Mouse (Mus musculus) liver, embryonic 12.5 days (tissue): ENCODE data around the gene Egr2. TPM values are rescaled to one million over a fixed set of nuclear protein-coding genes. Genes with fewer than 3 reads are reported as not detected.

Source experiments
- ATAC-seq: fragments of 200-750 bp; cut with Nextera tagmentation; 2 replicates; pipeline ENCODE4 v1.8.0; 2017; ENCODE audit warnings: moderate number of reproducible peaks, mild to moderate bottlenecking, moderate library complexity
- H3K27ac ChIP-seq: fragments of 300-500 bp; sonication (generic); 2 replicates; pipeline ENCODE4 v1.5.1; 2016; ENCODE audit warnings: mild to moderate bottlenecking
- H3K27me3 ChIP-seq: fragments of 300-500 bp; sonication (generic); replicated peaks from 2 replicates; pipeline ENCODE4 v1.6.1; 2016; ENCODE audit warnings: mild to moderate bottlenecking, moderate library complexity
- H3K36me3 ChIP-seq: fragments of 300-500 bp; sonication (generic); 2 replicates; pipeline ENCODE4 v1.6.1; 2016; ENCODE audit warnings: mild to moderate bottlenecking, moderate library complexity
- H3K4me1 ChIP-seq: fragments of 300-500 bp; sonication (generic); 2 replicates; pipeline ENCODE4 v1.6.1; 2016
- H3K4me2 ChIP-seq: fragments of 300-500 bp; sonication (generic); 2 replicates; pipeline ENCODE4 v1.6.1; 2016; ENCODE audit warnings: mild to moderate bottlenecking, moderate library complexity
- H3K4me3 ChIP-seq: fragments of 300-500 bp; sonication (generic); 2 replicates; pipeline ENCODE4 v1.5.1; 2016; ENCODE audit warnings: mild to moderate bottlenecking, moderate library complexity
- H3K9ac ChIP-seq: fragments of 300-500 bp; sonication (generic); 2 replicates; pipeline ENCODE4 v1.6.1; 2016; ENCODE audit warnings: mild to moderate bottlenecking, moderate library complexity
- H3K9me3 ChIP-seq: fragments of 300-500 bp; sonication (generic); replicated peaks from 2 replicates; pipeline ENCODE4 v1.6.1; 2016; ENCODE audit warnings: mild to moderate bottlenecking, moderate library complexity
- WGBS: fragments of 180-500 bp; shearing (Covaris S2); methylation state at CpG from one replicate; pipeline ENCODE4 v1.1.7; 2016; ENCODE audit not compliant: insufficient replicate concordance; 5-methylcytosine and 5-hydroxymethylcytosine counted together
- polyA plus RNA-seq: library from polyadenylated mRNA; unstranded; fragments of >200 nt; fragmentation: Nextera tagmentation; extraction: Ambion mirVana; gene quantifications from 2 replicates; pipeline ENCODE4 v1.2.1, GENCODE M21; 2016

The Egr2 gene
- polyA plus RNA-seq, 1 experiment from 2014 or later = 0.11 TPM

DNA sequence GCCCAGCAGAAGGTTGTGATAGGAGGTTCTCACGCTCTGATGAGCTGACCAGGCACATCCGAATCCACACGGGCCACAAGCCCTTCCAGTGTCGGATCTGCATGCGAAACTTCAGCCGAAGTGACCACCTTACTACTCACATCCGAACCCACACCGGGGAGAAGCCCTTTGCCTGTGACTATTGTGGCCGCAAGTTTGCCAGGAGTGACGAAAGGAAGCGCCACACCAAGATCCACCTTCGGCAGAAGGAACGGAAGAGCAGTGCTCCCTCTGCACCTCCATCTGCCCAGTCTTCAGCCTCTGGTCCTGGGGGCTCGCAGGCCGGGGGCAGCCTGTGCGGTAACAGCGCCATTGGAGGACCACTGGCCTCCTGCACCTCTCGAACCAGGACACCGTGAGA lies 5.3 kb downstream of the Egr2 start:
- H3K36me3 ChIP-seq = peaks cover 7% of the 10 kb centered on the region; the same call in 1 of the 2 replicates
- peaks cover 70% of the 10 kb centered on the region for H3K27me3 ChIP-seq
- H3K4me3 ChIP-seq = no peak overlapping the region
- H3K27ac ChIP-seq = no peak overlapping the region
- no peak for ATAC-seq
- WGBS = 19% methylated on average over 19 of the region's 19 CpGs
- peaks cover 37% of the 10 kb centered on the region for H3K4me1 ChIP-seq
- no peak overlapping the region for H3K9ac ChIP-seq
- no peak overlapping the region for H3K4me2 ChIP-seq
- no peaks in the 10 kb centered on the region for H3K9me3 ChIP-seq

DNA sequence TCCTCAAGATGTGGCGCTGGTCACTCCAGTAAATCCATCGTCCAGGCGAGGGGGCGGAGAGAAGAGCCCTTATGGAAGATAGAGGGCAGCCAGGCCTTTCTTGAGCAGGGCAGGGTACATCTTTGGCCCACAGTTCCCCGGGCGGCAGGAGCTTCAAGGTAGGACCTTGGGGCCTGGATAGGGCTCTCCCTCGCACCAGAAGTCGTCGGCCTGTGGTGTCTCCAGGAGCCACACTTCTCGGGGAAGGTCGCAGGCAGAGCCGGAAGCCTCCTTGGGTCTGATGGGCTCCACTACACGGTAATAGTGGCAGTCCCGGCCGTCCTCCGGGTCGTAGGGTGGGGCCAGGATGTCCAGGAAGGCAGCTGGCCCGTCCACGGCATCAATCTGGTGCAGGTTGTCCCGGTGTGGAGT lies 12.6 kb downstream of the Egr2 start:
- peak overlapping the region; percentile 98 for H3K4me3 ChIP-seq
- H3K9me3 ChIP-seq = no peaks in the 10 kb centered on the region
- peak overlapping the region; percentile 95 for H3K9ac ChIP-seq
- H3K27me3 ChIP-seq = no peaks in the 10 kb centered on the region
- H3K27ac ChIP-seq = peak overlapping the region; percentile 90; the same call in 1 of the 2 replicates
- H3K4me2 ChIP-seq = peak overlapping the region; percentile 98
- peaks cover 35% of the 10 kb centered on the region for H3K4me1 ChIP-seq
- under 1% methylated on average over 20 of the region's 20 CpGs for WGBS
- ATAC-seq = peak; percentile 17; the same call in 1 of the 2 replicates
- peaks cover 23% of the 10 kb centered on the region for H3K36me3 ChIP-seq

DNA sequence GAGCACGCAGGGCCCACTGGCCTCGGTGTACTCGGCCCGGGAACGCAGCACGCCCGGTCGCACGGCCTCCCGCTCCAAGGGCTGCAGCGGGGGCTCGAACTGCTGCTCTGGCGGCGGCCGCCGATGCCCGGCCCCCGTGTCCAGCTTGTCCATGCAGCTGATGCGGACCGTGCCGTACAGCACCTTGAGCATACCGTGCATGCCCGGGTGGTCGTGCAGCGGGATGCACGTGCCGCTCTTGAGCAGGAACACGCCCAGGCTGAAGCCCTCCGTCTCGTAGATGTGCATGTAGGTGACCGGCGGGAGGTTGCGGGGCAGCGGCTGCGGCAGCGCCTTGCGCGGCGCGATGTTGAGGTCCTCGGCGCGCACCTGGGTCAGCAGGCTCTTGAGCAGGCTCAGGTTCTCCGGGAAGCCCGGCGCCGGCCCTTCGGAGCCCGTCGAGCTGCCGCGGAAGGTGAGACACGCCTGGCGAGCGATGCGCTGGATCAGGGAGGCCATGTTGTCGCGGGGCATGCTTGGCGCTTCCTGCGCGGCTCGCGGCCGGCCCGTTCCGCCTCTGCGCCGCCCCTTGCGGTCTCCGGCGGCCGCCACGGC lies 13.1 kb downstream of the Egr2 start:
- H3K36me3 ChIP-seq = peaks cover 23% of the 10 kb centered on the region
- peak overlapping the region; percentile 90 for H3K27ac ChIP-seq
- under 1% methylated on average over 65 of the region's 73 CpGs for WGBS
- peak overlapping the region; percentile 98 for H3K4me3 ChIP-seq
- H3K27me3 ChIP-seq = no peaks in the 10 kb centered on the region
- H3K9me3 ChIP-seq = no peaks in the 10 kb centered on the region
- peak overlapping the region; percentile 95 for H3K9ac ChIP-seq
- H3K4me1 ChIP-seq = peaks cover 35% of the 10 kb centered on the region
- H3K4me2 ChIP-seq = peak overlapping the region; percentile 98
- peak; percentile 63 for ATAC-seq

DNA sequence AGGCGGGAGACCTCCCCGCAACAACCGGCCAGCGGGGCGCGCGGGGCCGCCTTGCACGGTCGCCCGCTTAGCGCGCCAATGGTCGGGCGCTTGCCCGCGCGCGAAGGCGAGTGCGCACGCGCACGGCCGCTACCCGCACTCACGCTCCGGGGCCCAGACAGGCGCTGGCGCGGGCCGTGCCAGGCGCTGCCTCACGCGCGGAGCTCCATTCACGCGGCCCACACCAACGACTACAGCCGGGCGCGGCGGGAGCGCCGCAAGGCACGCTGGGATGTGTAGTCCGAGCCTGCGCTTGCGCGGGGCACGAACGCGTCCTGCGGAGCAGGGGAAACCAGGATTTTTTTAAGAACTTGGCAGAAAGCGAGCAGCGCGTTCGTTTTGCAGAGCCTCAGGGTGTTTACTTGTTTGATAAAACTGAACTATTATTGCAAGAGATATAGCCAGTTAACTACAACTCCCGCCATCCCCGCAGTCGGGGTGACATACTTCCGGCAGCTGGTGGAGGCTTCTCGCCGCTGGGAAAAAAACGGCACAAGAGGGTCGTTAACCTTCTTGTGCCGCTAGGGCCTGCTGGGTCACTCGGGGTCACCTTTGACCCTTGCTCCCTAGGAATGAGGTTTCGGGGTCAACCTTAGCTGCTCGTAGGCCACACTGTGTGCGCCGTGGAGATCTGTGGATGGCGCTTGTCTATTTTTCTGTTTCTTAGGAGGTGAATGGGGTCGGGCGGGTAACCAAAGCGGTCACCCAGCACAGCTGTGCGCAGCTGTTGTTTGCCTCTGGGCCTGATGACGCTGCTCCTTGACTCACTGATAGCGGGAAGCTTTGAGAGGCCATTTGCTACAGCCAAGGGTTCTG lies 13.8 kb downstream of the Egr2 start, which contains the start of gene Ado:
Gene Ado (minus strand): TSS at position 79 of the 855 bp plus-strand sequence.
- Histone ChIP-seq H3K27me3 (no peaks in the 10 kb centered on the region), H3K4me3 (peak within 1 kb of the TSS; percentile 98), H3K9me3 (no peaks in the 10 kb centered on the region), H3K4me1 (peaks cover 35% of the 10 kb centered on the region), H3K27ac (peak within 1 kb of the TSS; percentile 90), H3K4me2 (peak within 1 kb of the TSS; percentile 98), H3K36me3 (peaks cover 19% of the 10 kb centered on the region), H3K9ac (peak within 1 kb of the TSS; percentile 95)
- ATAC-seq = peak; percentile 91
- WGBS = under 1% methylated on average over 71 of the region's 79 CpGs

DNA sequence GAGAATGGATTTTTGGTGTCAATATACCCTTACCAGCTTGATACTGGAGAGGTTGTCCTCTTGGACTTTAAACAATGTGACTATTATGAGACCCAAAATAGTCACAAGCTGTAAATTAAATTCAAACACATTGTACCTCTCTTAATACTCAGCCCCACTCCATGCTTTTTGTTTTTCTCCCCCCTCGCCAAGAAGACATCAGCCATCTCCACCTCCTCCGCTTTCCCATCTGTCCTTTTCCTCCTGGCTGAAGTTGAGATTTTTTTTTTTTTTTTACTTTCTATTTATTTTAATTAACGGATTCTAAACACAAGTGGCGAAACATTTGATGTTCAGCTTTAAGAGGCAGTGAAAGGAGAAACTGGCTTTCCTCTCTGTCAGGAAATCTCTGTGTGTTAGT lies 22.8 kb downstream of the Egr2 start:
- no peak for ATAC-seq
- H3K4me3 ChIP-seq = no peak overlapping the region
- no peak overlapping the region for H3K9ac ChIP-seq
- H3K9me3 ChIP-seq = 0 out of 2 replicates have a peak, but pooled peaks cover 4% of the 10 kb centered on the region
- WGBS = 70% methylated on average over 4 of the region's 4 CpGs
- no peak overlapping the region for H3K27ac ChIP-seq
- no peaks in the 10 kb centered on the region for H3K36me3 ChIP-seq
- no peaks in the 10 kb centered on the region for H3K27me3 ChIP-seq
- no peaks in the 10 kb centered on the region for H3K4me1 ChIP-seq
- H3K4me2 ChIP-seq = no peak overlapping the region

DNA sequence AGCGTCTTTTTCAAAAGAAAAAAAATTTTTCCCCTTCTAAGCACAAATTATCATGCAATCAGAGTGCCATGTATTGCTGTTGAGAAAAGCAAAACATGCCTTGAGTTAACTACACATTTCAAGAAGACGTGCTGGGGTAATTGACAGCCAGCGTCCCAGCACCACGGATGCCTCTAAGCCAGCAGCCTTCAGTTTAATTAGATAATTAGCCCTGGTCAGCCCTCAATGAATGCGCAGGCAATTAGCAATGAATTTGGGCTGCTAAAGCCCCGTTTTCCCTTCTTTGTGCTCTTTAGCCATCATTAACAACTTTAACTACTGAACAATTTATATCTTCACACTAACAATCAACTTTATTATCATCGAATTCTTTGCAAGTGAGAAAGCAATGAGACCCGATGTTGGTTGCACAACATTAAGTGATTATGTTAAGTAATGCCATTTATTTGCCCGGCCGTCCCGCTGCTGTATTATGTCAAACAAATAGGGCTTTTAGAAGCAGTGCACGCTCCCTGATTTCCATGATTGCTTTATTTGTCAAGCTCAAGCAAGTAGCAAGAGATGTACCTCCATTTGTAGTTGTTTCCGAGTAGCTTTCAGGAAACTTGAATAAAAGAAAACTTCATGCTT lies 24.6 kb downstream of the Egr2 start:
- no peak overlapping the region for H3K9ac ChIP-seq
- H3K4me2 ChIP-seq = no peak overlapping the region
- no peak overlapping the region for H3K4me3 ChIP-seq
- no peaks in the 10 kb centered on the region for H3K4me1 ChIP-seq
- H3K27me3 ChIP-seq = no peaks in the 10 kb centered on the region
- no peak for ATAC-seq
- H3K9me3 ChIP-seq = 0 out of 2 replicates have a peak, but pooled peaks cover 4% of the 10 kb centered on the region
- 62% methylated on average over 13 of the region's 13 CpGs for WGBS
- no peaks in the 10 kb centered on the region for H3K36me3 ChIP-seq
- H3K27ac ChIP-seq = no peak overlapping the region

DNA sequence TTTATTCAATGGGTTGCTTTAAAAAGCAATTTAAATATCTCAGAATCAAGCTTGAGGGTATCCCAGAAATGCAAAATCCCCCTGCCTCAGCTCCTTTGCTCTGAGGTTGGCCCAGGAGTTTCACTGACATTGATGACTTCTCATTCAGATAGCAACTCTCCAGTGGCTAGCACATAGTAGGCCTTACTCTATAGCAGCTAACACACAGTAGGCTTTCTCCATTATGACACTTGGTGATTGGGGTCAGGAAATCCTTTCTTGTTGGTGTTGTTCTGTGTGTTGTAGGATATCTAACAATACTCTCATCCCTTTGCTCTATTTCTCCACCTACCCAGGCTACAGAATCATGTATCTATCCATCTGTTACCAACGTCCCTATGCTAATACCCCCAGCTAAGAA lies 25.9 kb downstream of the Egr2 start:
- 47% methylated on average over 1 of the region's 1 CpGs for WGBS
- H3K9me3 ChIP-seq = 0 out of 2 replicates have a peak, but pooled peaks cover 4% of the 10 kb centered on the region
- H3K9ac ChIP-seq = no peak overlapping the region
- no peaks in the 10 kb centered on the region for H3K27me3 ChIP-seq
- no peaks in the 10 kb centered on the region for H3K4me1 ChIP-seq
- H3K4me3 ChIP-seq = no peak overlapping the region
- H3K27ac ChIP-seq = no peak overlapping the region
- H3K36me3 ChIP-seq = no peaks in the 10 kb centered on the region
- no peak for ATAC-seq
- H3K4me2 ChIP-seq = no peak overlapping the region

DNA sequence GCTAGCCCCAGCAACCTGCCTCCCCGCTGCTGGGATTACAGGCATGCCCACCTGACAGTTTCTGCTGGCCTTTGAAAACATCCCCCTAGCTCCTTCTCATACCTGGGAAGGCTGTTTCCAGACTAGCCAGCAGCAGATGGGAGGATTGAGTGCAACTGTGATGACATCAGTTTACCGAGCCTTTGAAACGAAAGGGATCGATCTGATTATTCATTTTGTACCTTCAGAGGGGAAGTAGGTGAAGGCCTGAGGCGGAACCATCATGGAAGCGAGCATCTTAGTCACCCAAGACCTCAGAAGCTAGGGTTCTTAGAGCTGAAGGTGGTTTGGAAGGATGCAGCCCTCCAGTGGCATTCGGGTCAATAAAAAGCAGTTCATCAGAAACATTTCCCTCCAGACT lies 29.2 kb downstream of the Egr2 start:
- Histone ChIP-seq H3K9me3 (no peaks in the 10 kb centered on the region), H3K4me3 (no peak overlapping the region), H3K27ac (no peak overlapping the region), H3K4me1 (no peaks in the 10 kb centered on the region), H3K36me3 (no peaks in the 10 kb centered on the region), H3K9ac (no peak overlapping the region), H3K27me3 (no peaks in the 10 kb centered on the region), H3K4me2 (no peak overlapping the region)
- ATAC-seq = no peak
- 74% methylated on average over 7 of the region's 7 CpGs for WGBS

DNA sequence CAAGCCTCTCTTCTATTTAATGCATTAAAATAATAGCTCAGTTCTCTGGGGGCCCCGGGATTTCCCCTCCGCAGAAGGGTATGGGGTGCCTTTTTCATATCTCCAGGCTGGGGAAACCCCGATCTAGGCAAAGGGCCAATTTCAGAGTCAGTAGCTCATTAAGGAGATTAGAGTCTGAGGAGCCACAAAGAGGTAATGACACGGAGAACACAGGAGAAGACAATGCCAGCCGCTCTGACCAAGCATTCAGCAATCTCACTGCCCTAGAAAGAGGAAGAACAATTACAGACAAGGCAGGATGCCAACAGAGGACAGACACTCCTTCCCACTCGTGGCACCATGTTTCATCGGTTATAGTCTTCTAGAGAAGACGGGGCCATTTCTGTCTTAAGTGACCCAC lies 30.8 kb downstream of the Egr2 start:
- WGBS = 58% methylated on average over 8 of the region's 8 CpGs
- no peak for ATAC-seq
- no peak overlapping the region for H3K27ac ChIP-seq
- H3K27me3 ChIP-seq = no peaks in the 10 kb centered on the region
- H3K4me2 ChIP-seq = no peak overlapping the region
- no peaks in the 10 kb centered on the region for H3K4me1 ChIP-seq
- H3K36me3 ChIP-seq = no peaks in the 10 kb centered on the region
- no peaks in the 10 kb centered on the region for H3K9me3 ChIP-seq
- no peak overlapping the region for H3K4me3 ChIP-seq
- no peak overlapping the region for H3K9ac ChIP-seq

DNA sequence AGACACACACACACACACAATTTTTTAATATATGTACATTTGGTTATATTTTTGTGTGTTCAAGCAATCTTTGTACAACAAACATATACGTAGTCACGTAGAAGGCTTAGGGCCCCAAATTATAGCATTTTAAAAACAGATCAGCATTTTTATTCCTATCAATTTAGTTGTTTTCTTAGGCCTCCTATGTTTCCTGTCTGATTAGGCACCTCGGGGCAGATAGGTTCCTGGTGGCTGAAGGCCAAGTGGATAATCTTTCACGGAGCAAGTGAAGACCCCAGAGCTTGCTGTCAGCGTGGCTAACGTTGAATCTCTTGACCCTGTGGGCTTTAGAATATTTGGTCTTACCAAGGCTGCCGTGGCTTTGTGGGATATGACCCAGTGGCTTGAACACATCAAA lies 34.3 kb downstream of the Egr2 start:
- Histone ChIP-seq H3K36me3 (no peaks in the 10 kb centered on the region), H3K9ac (no peak overlapping the region), H3K27ac (no peak overlapping the region), H3K27me3 (no peaks in the 10 kb centered on the region), H3K9me3 (no peaks in the 10 kb centered on the region), H3K4me1 (no peaks in the 10 kb centered on the region), H3K4me3 (no peak overlapping the region), H3K4me2 (no peak overlapping the region)
- ATAC-seq = no peak
- 33% methylated on average over 7 of the region's 7 CpGs for WGBS

DNA sequence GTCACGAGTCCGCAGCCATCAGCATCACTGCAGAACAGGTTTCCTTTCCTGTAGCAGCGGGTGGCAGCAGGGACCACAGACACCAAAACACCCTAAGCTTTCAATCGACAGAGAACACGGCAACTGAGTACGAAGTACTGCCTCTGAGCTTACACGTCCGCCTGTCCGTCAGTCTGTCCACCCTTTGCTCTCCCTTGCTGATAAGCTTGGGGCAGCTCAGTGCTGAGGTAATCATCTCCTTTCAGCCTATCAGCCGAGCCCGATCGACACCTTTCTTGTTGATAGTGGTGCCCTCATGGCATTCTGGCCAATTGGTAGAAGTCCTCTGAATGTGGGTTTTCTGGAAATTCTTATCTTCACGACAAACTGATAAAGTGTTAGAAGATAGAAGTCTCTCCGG lies 36.2 kb downstream of the Egr2 start:
- Histone ChIP-seq H3K4me3 (no peak overlapping the region), H3K9me3 (no peaks in the 10 kb centered on the region), H3K4me1 (no peaks in the 10 kb centered on the region), H3K27ac (no peak overlapping the region), H3K36me3 (no peaks in the 10 kb centered on the region), H3K9ac (no peak overlapping the region), H3K4me2 (no peak overlapping the region), H3K27me3 (no peaks in the 10 kb centered on the region)
- ATAC-seq = no peak
- 50% methylated on average over 14 of the region's 14 CpGs for WGBS

DNA sequence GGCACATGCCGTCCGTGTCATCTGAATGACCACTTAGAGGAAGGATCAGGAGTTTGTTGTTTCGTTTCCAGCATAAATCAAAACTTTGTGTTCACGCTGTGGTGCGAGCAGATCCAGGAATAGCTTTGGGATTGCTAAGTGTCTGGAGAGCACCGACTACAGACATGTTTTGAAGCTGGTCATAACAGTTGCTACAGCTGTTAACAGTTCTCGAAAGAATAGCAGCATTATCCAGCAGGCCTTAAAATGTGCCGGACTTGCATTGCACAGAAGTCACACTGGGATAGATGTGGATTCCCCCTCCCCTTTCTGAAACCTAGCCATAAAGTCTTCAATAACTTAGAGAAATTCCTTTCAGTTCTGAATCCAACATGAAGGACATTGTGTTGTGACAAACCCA lies 38.0 kb downstream of the Egr2 start:
- no peak overlapping the region for H3K4me3 ChIP-seq
- no peaks in the 10 kb centered on the region for H3K4me1 ChIP-seq
- no peaks in the 10 kb centered on the region for H3K27me3 ChIP-seq
- no peak overlapping the region for H3K27ac ChIP-seq
- no peak overlapping the region for H3K9ac ChIP-seq
- 78% methylated on average over 8 of the region's 8 CpGs for WGBS
- H3K36me3 ChIP-seq = no peaks in the 10 kb centered on the region
- H3K4me2 ChIP-seq = no peak overlapping the region
- no peak for ATAC-seq
- H3K9me3 ChIP-seq = no peaks in the 10 kb centered on the region
